Mouse (Mus musculus) spleen, postnatal 14 days (tissue): ENCODE measurements around the gene Fam3b.
A peak's percentile ranks its signal among the peaks of the same experiment; 100 is the strongest.

ENCODE experiments used
- DNase-seq, 2 experiments: peaks; one replicate each; pipeline ENCODE4 v3.0.0; 2021 to 2022; ENCODE audit warnings: low spot score in 2 of 2

The Fam3b gene

DNA sequence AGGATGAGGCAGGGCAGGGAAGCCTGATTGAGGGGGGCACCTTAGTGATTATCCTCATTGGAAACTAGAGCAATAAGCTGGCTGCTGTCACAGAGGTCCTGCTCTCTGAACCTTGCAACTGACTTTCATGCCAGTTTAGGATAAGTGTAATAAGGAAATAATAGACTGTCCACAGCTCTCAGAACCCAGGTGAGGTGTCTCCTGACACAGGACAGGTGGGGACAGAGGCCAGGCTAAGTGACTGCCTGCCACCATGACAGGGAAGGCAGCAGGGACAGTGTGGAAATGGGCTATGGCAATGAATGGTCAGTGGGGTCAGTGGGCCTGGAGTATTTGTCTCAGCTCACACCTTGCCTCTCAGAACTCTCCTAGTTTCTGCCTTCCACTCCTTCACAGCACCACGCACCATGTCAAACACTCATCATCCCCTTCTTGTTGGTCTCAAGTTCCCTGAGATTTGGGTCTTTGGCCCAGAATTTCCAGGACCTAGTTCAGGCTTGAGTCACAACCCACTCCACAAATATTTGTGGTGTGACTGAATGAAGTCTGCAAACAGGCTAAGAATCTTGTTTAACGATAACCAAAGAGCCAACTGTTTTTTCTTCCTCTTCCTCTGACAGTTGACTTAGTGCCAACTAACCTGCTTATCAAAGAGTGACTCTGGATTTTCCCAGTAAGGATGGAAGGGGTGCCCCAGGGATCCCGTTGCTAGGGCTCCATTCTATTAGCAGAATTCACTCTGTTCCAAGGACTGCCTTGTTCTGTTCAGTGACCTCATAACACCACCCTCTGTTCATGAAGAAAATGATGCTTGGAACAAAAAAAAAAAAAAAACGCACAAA, at the start of gene Fam3b:
Gene Fam3b, minus strand, starts transcription at position 718 of the 842 bp plus-strand sequence.
- DNase-seq: no peak

DNA sequence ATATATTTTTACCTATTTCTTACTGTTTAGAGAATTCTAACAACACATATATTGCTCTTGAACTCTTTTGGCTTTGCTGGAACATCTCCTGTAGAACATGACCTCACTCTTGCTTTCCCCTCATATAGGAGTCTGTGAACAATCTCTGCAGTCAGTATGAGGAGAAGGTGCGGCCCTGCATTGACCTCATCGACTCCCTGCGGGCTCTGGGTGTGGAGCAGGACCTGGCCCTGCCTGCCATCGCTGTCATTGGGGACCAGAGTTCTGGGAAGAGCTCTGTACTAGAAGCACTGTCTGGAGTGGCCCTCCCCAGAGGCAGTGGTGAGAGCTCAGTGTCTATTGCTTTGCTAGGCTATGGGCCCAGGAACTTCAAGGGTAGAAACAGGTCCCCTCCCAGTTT, 29.7 kb upstream of the Fam3b start:
- DNase-seq: no peak

DNA sequence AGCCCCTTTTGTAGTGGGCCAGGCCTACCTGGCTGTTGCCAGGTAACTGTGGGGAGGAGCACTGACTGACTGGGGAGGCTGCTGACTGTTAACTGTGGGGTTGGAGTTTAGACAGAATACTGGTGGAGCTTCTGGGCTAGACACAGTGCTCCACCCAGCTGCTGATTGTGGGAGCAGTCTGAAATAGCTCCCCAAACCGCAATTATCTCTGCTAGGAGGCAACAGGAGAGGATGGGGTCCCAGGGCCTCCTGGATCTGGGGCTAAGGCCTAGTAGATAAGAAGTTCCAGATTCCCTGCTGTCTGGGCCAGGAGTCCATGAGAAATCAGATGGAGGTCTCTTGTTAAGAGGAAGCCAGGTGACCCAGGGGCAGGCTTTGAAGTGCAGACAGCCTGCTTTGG, 22.2 kb upstream of the Fam3b start:
- DNase-seq: no peak

DNA sequence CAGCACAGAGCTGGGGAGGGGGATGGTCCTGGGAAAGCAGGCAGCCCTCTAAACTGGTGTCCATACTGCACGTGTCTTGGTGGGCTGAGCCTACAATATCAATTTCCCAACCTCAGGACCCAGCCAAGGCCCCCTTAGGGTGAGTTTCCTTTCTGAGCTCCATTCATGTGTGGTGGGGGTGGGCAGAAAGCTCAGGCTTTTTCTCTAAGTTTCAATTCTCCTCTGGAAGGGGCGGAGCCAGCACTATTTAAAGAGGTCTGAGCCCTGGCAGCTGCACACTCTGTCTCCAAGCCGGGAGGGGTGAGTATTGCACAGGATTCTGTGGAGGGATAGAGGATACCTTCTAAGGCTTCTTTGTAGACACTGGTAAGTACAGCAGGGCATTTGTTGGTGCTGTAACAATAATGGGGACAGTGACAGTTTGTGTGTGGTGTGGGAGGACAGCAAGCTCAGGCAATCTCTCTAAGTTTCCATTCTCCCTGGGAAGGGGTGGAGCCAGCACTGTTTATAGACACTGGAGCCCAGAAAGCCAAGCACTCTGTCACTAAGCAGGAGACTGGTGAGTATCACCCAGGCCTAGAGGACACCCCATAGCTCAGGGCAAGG, 21.3 kb upstream of the Fam3b start:
- DNase-seq: peak in 1 of 2 experiments; percentile 35

DNA sequence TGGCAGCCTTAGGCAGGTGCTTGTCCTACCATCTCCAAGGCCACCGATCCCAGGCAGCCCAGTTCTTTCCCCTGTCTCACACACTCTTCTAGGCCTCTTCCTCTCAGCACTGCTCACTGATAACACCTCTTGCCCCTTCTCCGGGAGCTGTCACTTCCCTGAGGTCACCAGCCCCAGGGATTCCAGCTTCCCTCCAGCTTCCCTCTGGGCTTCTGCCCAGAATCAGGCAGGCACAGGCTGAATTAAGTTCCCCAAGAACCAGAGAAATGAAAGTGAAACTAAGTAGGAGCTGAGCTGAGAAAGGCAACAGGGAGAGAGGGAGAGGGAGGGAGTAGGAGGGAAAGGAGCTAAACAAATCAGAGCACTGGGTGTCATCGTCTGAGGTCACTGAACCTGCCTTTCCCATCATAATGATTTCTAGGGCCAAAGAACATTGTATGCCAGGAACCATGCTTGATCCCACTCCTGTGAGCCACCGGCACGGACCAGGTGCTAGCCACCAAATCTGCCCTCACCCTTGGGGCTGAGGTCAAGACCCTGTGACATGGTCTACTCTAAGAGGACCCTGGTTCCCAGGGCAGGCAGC, 20.4 kb upstream of the Fam3b start:
- no peak for DNase-seq

DNA sequence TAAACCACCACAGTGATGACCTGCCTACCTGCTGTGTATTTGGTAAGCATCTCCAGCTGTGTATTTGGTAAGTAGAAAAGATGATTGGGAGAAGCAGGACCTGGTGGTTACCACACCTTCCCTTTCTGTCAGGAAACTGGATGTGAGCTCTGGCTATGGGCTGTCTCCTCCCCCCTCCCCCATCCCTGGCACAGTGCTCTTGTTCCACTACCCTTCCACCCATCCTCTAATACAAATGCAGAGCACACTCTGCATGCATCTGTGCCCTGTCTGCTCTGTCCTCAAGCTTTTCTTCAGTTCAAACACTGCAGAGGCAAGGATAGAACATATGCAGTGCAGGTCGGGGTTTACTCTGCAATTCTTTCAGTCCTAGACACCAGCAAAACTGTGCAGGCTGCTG, 19.8 kb upstream of the Fam3b start:
- DNase-seq: no peak

DNA sequence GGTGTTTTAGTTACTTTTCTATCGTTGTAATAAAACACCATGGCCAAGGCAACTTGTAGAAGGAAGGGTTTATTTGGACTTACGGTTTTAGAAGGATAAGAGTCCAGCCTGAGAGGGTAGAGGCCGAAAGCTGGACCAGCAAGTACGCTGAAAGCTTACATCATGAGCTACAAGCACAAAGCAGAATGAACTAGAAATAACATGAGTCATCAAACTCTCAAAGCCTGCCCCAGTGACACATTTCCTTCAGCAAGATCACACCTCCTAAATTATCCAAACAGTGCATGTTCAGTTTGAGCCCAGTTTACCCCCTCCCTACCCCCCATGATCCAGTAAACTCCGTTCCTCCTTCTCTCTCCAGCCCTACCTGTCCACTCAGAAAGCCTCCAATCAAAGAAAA, 19.1 kb upstream of the Fam3b start:
- DNase-seq: no peak

DNA sequence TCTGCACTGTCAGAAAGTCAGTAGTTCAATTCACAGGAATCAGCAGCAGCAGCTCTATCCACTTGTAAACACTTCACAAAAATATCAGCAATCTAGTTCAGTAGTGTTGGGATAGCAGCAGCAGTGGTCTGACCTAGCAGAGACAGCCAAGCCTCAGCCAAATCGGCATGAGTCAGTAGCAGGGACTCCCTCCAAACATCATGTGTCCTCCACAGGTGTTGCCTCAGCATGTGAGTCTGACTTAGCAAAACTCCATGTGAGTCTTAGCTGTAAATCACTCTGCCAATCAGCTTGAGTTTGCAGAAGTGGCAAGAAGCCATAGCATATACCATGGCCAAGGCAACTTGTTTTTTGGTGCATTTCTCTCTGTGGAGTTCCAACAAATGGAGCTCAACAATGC, 18.5 kb upstream of the Fam3b start:
- DNase-seq: no peak

DNA sequence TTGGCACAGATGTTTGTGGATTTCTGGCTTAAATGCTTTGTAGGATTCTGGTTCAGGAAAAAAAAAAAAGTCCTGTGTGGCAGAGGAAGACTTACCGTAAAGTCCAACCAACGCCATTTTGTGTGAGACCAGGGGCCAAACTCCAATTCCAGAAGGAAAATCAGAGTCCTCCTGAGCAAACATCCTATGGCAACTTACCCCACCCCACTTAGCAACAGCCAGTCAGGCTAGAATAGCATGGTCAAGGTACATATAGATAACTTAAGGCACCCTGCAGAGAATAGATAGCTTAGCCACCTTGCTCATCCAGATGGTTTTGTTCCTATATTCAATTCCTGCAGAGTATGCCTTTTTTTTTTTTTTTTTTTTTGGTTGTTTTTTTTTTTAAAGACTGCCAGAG, 14.6 kb upstream of the Fam3b start:
- no peak for DNase-seq

DNA sequence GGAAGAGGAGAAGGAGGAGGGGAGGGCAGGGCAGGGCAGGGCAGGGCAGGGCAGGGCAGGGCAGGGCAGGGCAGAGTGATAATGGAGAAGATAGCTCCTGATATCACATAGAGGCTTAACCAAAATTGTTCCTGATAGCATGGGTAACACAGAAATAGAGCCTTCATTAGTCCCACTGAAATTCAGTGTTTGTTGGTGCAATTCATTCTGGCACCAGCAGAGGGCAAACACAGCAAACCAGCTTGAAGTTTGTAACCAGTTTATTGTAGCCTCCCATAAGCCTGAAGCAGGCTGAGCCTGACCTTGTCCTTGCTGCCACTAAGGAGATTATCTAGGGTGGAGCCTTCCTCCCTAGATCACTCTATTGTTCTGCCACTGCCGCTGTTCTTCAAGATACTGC, 8.4 kb upstream of the Fam3b start:
- DNase-seq: no peak

DNA sequence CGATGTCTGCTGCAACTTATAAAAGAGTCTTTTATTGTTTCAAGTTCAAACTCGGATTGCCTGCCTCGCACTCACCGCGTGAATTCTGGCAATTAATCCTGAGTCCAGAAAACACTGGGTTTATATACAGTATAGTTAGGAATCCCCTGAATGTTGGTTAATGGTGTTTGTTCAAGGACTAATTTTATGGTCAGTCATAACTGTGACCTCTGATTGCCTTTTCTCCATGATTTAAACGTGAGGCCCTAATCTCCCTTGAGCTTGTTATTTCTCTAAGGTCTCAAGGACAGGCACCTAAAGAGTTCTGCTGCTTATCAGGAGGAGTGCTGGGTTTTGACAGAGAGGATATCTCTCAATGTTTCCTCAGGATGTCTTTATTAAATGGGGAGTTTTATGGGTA, 7.4 kb upstream of the Fam3b start:
- no peak for DNase-seq

DNA sequence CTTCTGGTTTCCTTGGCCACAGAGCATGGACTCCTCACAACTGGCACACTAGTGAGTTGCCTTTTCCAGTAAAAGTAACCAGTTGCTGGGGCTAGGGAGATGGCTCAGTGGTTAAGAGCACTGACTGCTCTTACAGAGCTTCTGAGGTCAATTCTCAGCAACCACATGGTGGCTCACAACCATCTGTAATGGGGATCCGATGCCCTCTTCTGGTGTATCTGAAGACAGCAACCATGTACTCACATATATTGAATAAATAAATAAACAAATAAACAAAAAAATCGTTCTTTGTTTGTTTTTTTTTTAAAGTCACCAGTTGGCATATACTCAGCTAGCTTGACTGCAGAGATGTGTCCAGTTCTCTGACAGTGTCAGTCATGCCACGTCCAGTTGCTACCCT, 1.7 kb upstream of the Fam3b start:
- DNase-seq: no peak

DNA sequence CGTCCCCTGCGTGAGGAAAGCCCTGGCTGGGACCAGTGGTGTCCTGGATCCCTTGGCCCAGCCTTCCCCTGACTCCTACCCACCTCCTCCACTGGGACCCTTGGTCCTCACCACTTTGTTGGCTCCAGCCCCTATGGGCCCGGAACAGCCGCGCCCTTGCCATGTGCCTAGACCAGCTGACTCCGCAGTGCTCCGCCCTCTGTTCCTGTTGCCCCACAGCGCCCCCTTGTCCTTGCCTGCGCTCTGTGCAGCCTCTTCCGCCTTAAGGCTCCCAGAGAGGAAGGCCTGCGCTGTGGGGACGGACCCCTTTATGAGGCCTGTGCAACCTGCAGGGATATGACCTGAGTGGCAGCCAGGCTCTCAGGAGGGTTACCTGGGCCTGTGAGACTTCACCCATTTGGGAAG, 2.3 kb downstream of the Fam3b start:
- no peak for DNase-seq

DNA sequence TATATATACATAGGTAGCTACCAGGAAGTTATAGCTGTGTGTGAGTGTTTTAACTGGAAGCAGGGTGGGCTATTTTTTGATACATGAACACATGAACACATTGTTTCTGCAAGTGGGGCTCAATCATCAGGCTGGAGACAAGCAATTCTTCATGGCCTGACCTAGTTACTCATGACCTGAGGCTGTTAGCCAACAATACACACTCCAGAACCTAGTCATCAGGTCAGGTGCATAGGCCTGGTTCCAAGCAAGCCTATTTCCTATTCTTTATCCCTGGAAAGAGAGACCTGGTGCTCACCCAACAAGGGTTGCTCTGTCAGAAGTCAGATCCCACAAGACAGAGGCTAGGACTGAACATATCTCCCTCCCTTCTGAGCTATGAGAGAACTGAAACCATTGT, 3.1 kb downstream of the Fam3b start:
- DNase-seq: no peak

DNA sequence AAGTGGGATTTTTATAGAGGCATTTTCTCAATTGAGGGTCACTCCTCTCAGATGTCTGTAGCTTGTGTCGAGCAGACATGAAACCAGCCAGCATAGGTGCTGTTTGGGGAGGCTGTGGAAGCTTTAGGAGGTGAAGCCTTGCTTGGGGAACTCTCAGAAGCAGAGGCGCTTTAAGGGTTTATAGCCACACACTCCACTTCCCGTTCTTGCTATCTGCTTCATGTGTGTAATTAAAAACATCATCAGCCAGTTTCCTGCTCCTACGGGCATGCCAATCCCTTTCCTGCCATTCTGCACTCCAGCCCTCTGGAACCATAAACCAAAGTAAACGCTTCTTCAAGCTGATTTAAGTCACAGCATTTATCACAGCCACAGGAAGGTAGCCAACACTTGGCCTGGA, 3.8 kb downstream of the Fam3b start:
- no peak for DNase-seq

DNA sequence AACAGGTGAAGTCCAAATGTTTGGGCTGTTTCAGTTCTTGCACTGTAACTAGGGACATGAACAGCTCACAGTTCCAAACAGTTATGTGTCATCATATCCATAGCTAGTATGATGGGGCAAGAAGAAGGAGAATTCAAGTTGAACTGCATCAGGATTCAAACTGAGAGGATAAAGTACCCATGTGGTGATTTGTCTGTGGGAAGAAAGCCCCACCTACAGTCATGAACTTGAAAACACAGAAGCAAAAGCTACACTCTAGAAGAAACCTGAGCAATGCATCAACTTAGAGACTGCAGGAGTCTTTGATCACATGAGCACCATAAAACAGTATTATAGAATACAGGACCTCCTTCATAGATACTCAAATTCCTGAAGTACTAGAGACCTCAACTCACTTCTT, 6.8 kb downstream of the Fam3b start:
- DNase-seq: no peak

DNA sequence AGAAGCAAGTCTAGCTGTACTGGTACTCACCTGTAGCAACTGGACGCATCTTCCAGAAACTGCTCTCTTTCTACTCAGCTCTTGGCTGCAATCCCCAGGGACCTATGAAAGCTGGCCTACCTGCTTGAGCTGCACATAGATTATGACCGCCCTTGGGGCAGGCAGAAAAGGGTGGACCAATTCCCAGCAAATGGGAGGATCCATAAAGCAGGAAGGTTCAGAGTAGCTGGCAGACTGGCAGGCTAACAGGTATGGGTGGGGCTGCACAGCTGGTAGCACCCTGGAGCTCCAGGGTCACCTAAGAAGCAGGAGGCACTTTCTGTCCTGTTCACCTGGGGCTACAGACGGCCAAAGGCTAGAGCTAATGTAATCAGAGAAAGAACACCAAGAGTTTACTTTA, 9.8 kb downstream of the Fam3b start:
- DNase-seq: no peak

DNA sequence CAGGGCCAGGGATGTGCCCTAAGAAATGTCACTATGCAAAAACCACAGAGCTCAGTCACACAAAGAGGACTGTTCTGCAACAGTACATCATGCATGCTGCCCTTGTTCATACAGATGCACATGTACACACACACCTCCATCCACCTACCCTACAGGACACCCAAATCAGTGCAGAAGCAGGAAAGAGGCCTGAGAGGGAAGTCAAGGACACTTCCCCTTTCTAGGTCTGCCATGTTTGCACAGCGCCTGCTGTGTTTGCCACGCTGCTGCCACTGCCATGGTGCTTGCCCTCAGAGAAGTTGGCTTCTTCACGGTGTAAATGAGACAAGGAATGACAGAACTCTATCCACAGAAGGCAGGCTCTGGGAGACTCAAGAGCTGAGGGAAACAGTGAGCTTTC, 10.8 kb downstream of the Fam3b start:
- DNase-seq: no peak

DNA sequence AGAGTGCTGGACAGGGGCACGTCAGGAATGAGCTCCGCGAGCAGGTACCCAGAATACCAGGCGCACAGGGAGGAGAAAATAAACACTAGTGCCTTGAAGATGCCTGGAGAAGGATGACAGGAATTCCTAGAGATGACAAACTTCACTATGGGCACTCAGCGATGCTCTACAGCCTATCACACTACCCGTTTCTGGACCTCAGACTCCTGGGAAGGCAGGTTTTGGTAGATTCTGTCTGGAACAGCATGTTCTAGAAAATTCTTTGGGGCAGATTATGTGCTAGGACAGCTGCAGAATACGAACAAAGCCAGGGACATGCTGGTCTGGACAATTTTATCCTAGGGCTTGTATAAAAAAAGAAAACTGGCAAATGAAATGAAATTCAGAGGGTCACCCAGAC, 13.7 kb downstream of the Fam3b start:
- no peak for DNase-seq

DNA sequence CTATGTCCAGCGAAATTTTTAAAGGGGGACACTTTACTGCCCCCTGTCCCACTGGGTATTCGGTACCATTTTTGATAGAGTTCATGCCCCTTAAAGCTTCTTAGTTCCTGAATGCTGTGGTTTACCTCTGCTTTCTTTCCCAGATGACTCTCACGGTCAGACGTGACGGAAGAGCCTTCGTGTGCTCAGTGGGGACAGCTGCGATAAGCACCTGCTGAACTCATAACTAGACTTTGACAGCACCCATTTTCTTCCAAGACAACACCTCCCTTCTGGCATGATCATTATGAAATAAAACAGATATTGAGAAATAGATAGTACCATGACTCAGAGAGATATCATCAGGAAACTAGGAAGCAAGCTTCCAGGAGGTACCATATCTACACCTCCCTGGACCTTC, 15.2 kb downstream of the Fam3b start:
- DNase-seq: no peak

DNA sequence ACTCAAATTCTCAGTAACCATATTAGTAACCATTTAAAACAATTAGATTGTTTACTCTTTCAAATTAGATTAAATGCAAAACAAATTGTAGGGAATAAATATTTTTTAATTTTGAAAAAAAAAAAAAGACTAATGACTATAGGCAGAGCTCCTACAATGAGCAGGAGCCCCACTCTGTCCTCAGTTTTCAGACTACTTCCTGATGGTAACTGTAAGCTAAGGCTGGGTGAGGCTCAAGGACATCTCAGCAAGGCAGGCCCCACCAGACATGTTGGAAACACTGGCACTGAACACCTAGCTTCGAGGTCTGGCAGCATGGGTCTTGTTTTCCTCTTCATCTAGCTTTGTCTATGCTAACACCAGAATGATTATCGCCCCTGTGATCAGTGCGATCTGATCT, 16.5 kb downstream of the Fam3b start:
- DNase-seq: no peak

DNA sequence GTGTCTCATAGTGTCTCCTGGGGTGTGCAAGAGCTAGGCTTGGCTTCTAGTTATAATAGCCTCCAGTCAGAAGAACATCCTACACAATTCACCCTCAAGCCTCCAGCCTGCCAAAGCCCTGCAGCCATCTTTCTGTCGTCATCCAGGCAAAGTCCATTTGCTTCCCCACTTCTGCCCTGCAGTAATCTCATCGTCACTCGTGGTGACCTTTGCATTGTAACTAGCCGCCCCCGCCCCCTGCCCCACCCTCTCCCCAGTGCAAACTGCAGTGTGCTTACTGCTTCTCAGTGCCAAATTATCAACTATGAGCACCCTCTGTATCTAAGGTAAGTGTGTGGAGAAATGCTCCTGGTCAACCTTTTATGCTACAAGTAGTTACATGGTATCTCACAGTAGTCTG, 16.9 kb downstream of the Fam3b start:
- DNase-seq: no peak

DNA sequence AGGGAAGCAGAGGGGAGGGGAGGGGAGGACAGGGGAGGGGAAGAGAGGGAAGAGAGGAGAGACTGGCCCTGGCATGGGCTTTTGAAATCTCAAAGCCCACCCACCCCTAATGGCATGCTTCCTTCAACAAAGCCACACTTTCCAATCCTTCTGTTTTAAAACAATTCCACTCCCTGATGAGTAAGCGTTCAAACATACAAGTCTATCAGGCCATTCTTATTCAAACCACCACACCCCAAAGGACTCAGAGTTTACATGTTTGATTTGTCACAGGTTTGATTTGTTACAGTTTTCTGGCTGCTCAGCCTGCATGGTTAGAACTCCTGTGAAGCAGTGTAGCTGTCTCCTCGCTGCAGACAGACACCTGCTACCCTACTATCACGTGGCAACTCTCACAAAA, 18.6 kb downstream of the Fam3b start:
- DNase-seq: no peak
